Mouse (Mus musculus): ENCODE measurements around the gene Abcf1. TPM values are rescaled to one million over a fixed set of nuclear protein-coding genes. Genes with fewer than 3 reads are reported as not detected.
A peak's percentile ranks its signal among the peaks of the same experiment; 100 is the strongest.
"Not testable (repeated sequence)": the region's sequence is repeated elsewhere in the genome, so short reads cannot be mapped to it uniquely, and the experiment has no call there.

Abcf1 gene
- 74.6 and 97.8 TPM in 2 replicates for polyA plus RNA-seq (2014; fragmentation: Nextera tagmentation; extraction: Ambion mirVana)

- H3K27ac ChIP-seq (ENCODE audit: low read depth, low read length): peak within 1 kb of the TSS; percentile 33; the same call in 1 of the 2 replicates
Observed at GRCm38 (mm10) chr17:35969418-35970389, at the start of gene Abcf1. Abcf1 (minus strand) TSS chr17:35969761.

GRCm38 (mm10) chr17:36018979-36019378 is 49.4 kb upstream of the Abcf1 start:
- WGBS: 74% methylated on average over 2 of the region's 2 CpGs
- H3K36me3 ChIP-seq (ENCODE audit: control insufficient read depth, insufficient read depth, low read length): peaks cover 5% of the 10 kb centered on the region; the same call in 1 of the 2 replicates
- H3K4me3 ChIP-seq (ENCODE audit: low read length): no peak overlapping the region
- H3K9me3 ChIP-seq (ENCODE audit: control insufficient read depth, low read length): no peaks in the 10 kb centered on the region
- H3K4me2 ChIP-seq (replicated peaks; ENCODE audit: low read depth, low read length): no peak overlapping the region
- H3K27me3 ChIP-seq (ENCODE audit: control insufficient read depth, insufficient read depth, low read length): no peaks in the 10 kb centered on the region
- peaks cover 3% of the 10 kb centered on the region for H3K4me1 ChIP-seq (ENCODE audit: control insufficient read depth, insufficient read depth, low read length)
- no peak for ATAC-seq (ENCODE audit: low FRiP score, low TSS enrichment)
- no peak overlapping the region for H3K27ac ChIP-seq (ENCODE audit: low read depth, low read length)
- H3K9ac ChIP-seq (ENCODE audit: low read depth, low read length): no peak overlapping the region

More at GRCm38 (mm10) chr17:35969418-35970389, at the start of gene Abcf1:
- ATAC-seq (ENCODE audit: low FRiP score, low TSS enrichment): peak; percentile 98
- H3K4me2 ChIP-seq (replicated peaks; ENCODE audit: low read depth, low read length): peak within 1 kb of the TSS; percentile 80
- peaks cover 34% of the 10 kb centered on the region for H3K36me3 ChIP-seq (ENCODE audit: control insufficient read depth, insufficient read depth, low read length)
- H3K9me3 ChIP-seq (ENCODE audit: control insufficient read depth, low read length): no peaks in the 10 kb centered on the region
- H3K27me3 ChIP-seq (ENCODE audit: control insufficient read depth, insufficient read depth, low read length): no peaks in the 10 kb centered on the region
- peak within 1 kb of the TSS; percentile 57 for H3K4me3 ChIP-seq (ENCODE audit: low read length)
- H3K4me1 ChIP-seq (ENCODE audit: control insufficient read depth, insufficient read depth, low read length): peaks cover 9% of the 10 kb centered on the region; the same call in 1 of the 2 replicates
- peak within 1 kb of the TSS; percentile 73 for H3K9ac ChIP-seq (ENCODE audit: low read depth, low read length)
- WGBS: under 1% methylated on average over 66 of the region's 68 CpGs

DNA sequence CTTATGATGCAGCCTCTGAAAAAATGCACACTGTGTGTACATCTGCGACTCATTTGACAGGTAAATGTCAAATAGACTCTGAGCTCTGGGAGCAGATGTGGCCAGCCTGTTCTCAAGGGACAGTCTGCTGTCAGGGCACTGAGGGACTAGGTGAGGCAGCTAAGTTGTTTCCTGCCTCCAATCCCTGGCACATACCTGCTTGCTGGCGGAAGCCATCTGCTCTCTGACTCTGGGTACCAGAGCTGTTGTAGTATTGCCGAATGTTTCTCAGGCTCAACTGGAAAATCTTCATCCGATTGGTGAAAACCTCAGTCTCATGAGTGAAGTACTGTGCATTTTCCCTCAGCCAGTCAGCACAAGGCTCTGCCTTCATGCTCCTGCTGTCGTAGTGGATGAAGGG is 47.5 kb upstream of the Abcf1 start:
- H3K27me3 ChIP-seq (ENCODE audit: control insufficient read depth, insufficient read depth, low read length): no peaks in the 10 kb centered on the region
- H3K4me1 ChIP-seq (ENCODE audit: control insufficient read depth, insufficient read depth, low read length): no peaks in the 10 kb centered on the region
- WGBS: 92% methylated on average over 5 of the region's 5 CpGs
- H3K9me3 ChIP-seq (ENCODE audit: control insufficient read depth, low read length): no peaks in the 10 kb centered on the region
- H3K4me2 ChIP-seq (replicated peaks; ENCODE audit: low read depth, low read length): no peak overlapping the region
- no peak for ATAC-seq (ENCODE audit: low FRiP score, low TSS enrichment)
- no peak overlapping the region for H3K9ac ChIP-seq (ENCODE audit: low read depth, low read length)
- peaks cover 5% of the 10 kb centered on the region; the same call in 1 of the 2 replicates for H3K36me3 ChIP-seq (ENCODE audit: control insufficient read depth, insufficient read depth, low read length)
- H3K27ac ChIP-seq (ENCODE audit: low read depth, low read length): no peak overlapping the region
- H3K4me3 ChIP-seq (ENCODE audit: low read length): no peak overlapping the region

- H3K9me3 ChIP-seq (ENCODE audit: control insufficient read depth, low read length): no peaks in the 10 kb centered on the region
- ATAC-seq (ENCODE audit: low FRiP score, low TSS enrichment): no peak
- 92% methylated on average over 5 of the region's 5 CpGs for WGBS
Observed at GRCm38 (mm10) chr17:36014977-36015376, 45.4 kb upstream of the Abcf1 start.

GRCm38 (mm10) chr17:36004409-36004808 is 34.8 kb upstream of the Abcf1 start:
- H3K9ac ChIP-seq (ENCODE audit: low read depth, low read length); H3K27me3 ChIP-seq (ENCODE audit: control insufficient read depth, insufficient read depth, low read length); H3K4me1 ChIP-seq (ENCODE audit: control insufficient read depth, insufficient read depth, low read length); H3K27ac ChIP-seq (ENCODE audit: low read depth, low read length); H3K36me3 ChIP-seq (ENCODE audit: control insufficient read depth, insufficient read depth, low read length); H3K4me3 ChIP-seq (ENCODE audit: low read length); ATAC-seq (ENCODE audit: low FRiP score, low TSS enrichment); H3K9me3 ChIP-seq (ENCODE audit: control insufficient read depth, low read length); H3K4me2 ChIP-seq (replicated peaks; ENCODE audit: low read depth, low read length): not testable (repeated sequence)
- 92% methylated on average over 7 of the region's 7 CpGs for WGBS

More at GRCm38 (mm10) chr17:36014977-36015376, 45.4 kb upstream of the Abcf1 start:
- no peak overlapping the region for H3K27ac ChIP-seq (ENCODE audit: low read depth, low read length)
- no peaks in the 10 kb centered on the region for H3K27me3 ChIP-seq (ENCODE audit: control insufficient read depth, insufficient read depth, low read length)
- no peak overlapping the region for H3K4me3 ChIP-seq (ENCODE audit: low read length)
- no peak overlapping the region for H3K4me2 ChIP-seq (replicated peaks; ENCODE audit: low read depth, low read length)
- H3K9ac ChIP-seq (ENCODE audit: low read depth, low read length): no peak overlapping the region
- H3K4me1 ChIP-seq (ENCODE audit: control insufficient read depth, insufficient read depth, low read length): no peaks in the 10 kb centered on the region
- H3K36me3 ChIP-seq (ENCODE audit: control insufficient read depth, insufficient read depth, low read length): peaks cover 5% of the 10 kb centered on the region; the same call in 1 of the 2 replicates

DNA sequence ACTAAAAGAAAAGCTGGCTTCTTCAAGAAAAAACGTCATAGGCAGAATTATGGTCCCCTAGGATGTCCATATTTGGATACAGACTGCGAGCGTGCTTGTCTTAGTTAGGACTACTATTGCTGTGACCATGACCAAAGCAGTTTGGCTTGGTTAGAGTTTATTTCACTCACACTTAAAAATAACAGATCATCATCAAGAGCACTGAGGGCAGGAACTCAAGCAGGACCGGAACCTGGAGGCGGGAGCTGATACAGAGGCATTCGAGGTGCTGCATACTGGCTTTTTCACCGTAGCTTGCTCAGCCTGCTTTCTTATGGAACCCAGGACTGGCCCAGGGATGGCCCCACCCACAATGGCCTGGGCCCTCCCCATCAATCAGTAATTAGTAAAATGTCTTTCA is 33.8 kb upstream of the Abcf1 start:
- no peak overlapping the region for H3K27ac ChIP-seq (ENCODE audit: low read depth, low read length)
- no peak overlapping the region for H3K4me2 ChIP-seq (replicated peaks; ENCODE audit: low read depth, low read length)

DNA sequence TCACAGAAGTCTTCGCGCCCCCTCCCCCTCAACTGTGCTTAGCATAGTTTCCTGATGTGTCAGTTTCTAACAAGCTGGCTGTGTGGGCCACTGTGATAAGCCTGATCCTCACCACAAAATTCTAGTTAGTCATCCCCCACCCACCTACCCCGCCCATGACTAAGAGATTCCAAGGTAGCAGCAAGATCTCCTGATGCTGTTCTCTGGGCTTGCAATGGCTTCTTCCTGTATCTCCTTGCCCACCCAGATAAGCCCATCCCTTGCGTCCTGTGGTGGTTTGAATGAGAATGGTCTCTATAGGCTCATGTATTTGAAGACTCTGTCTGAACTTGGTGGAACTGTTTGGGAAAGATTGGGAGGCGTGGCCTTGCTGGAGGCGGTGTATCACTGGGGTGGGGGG is 32.4 kb upstream of the Abcf1 start:
- Histone ChIP-seq H3K36me3 (ENCODE audit: control insufficient read depth, insufficient read depth, low read length) (no peaks in the 10 kb centered on the region), H3K4me3 (ENCODE audit: low read length) (no peak overlapping the region), H3K4me1 (ENCODE audit: control insufficient read depth, insufficient read depth, low read length) (no peaks in the 10 kb centered on the region), H3K27ac (ENCODE audit: low read depth, low read length) (no peak overlapping the region), H3K9ac (ENCODE audit: low read depth, low read length) (no peak overlapping the region), H3K27me3 (ENCODE audit: control insufficient read depth, insufficient read depth, low read length) (no peaks in the 10 kb centered on the region), H3K4me2 (replicated peaks; ENCODE audit: low read depth, low read length) (no peak overlapping the region), H3K9me3 (ENCODE audit: control insufficient read depth, low read length) (peaks cover 8% of the 10 kb centered on the region; the same call in 1 of the 2 replicates)
- ATAC-seq (ENCODE audit: low FRiP score, low TSS enrichment): no peak
- 96% methylated on average over 6 of the region's 6 CpGs for WGBS

More for the DNA sequence above, 33.8 kb upstream of the Abcf1 start:
- no peaks in the 10 kb centered on the region for H3K4me1 ChIP-seq (ENCODE audit: control insufficient read depth, insufficient read depth, low read length)
- WGBS: 90% methylated on average over 7 of the region's 7 CpGs
- H3K27me3 ChIP-seq (ENCODE audit: control insufficient read depth, insufficient read depth, low read length): no peaks in the 10 kb centered on the region
- H3K9me3 ChIP-seq (ENCODE audit: control insufficient read depth, low read length): peaks cover 8% of the 10 kb centered on the region; the same call in 1 of the 2 replicates
- no peak overlapping the region for H3K4me3 ChIP-seq (ENCODE audit: low read length)
- no peaks in the 10 kb centered on the region for H3K36me3 ChIP-seq (ENCODE audit: control insufficient read depth, insufficient read depth, low read length)
- no peak for ATAC-seq (ENCODE audit: low FRiP score, low TSS enrichment)
- no peak overlapping the region for H3K9ac ChIP-seq (ENCODE audit: low read depth, low read length)

DNA sequence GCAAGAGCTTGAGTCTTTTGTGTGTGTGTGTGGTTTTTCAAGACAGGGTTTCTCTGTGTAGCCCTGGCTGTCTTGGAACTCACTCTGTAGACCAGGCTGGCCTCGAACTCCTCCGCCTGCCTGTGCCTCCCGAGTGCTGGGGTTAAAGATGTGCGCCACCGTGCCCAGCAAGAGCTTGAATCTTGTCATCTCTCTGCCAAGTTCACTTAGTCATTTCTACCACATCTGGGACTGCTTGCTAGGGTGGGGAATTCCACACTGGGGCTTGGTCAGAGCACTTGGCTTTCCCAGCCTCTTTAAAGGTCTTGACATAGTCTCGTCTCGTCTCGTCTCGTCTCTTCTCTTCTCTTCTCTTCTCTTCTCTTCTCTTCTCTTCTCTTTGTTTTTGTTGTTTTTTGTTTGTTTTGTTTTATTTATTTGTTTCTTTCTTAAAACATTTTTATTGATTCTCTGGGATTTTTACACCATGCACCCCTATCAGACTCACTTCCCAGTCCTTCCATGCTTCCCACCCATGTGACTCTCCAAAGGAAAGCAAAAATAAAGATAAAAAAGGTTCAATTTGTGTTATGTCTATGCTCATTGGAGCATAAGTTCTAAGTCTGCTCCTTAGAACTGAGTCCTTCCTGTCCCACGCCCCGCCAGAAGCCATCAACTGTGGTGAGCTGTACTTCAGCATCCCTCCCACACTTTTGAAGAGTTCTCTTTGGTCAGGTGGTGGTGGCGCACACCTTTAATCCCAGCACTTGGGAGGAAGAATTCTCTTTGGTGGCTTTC is 31.7 kb upstream of the Abcf1 start:
- H3K36me3 ChIP-seq (ENCODE audit: control insufficient read depth, insufficient read depth, low read length): no peaks in the 10 kb centered on the region
- no peak for ATAC-seq (ENCODE audit: low FRiP score, low TSS enrichment)
- no peaks in the 10 kb centered on the region for H3K4me1 ChIP-seq (ENCODE audit: control insufficient read depth, insufficient read depth, low read length)
- H3K4me3 ChIP-seq (ENCODE audit: low read length): no peak overlapping the region
- no peaks in the 10 kb centered on the region for H3K27me3 ChIP-seq (ENCODE audit: control insufficient read depth, insufficient read depth, low read length)
- H3K4me2 ChIP-seq (replicated peaks; ENCODE audit: low read depth, low read length): no peak overlapping the region
- 88% methylated on average over 12 of the region's 12 CpGs for WGBS
- H3K27ac ChIP-seq (ENCODE audit: low read depth, low read length): no peak overlapping the region
- peaks cover 4% of the 10 kb centered on the region; the same call in 1 of the 2 replicates for H3K9me3 ChIP-seq (ENCODE audit: control insufficient read depth, low read length)
- H3K9ac ChIP-seq (ENCODE audit: low read depth, low read length): no peak overlapping the region
